Mouse (Mus musculus) CH12.LX (cell line): Measurements from ENCODE around the gene Ube2l3. TPM values are rescaled to one million over a fixed set of nuclear protein-coding genes. Genes with fewer than 3 reads are reported as not detected.

ENCODE experiments used
- DNase-seq: peaks from one replicate; pipeline ENCODE4 v3.0.0-alpha.2; 2013; ENCODE audit errors: extremely low read depth
- H3K27ac ChIP-seq: 2 replicates; pipeline ENCODE4 v1.5.1; 2012; ENCODE audit warnings: low read depth, mild to moderate bottlenecking, control low read depth, moderate library complexity; ENCODE audit not compliant: insufficient read depth
- H3K27me3 ChIP-seq: replicated peaks from 2 replicates; pipeline ENCODE3; 2012; ENCODE audit warnings: inconsistent platforms
- H3K36me3 ChIP-seq, 2 experiments: replicated peaks in 1 of 2; 2 replicates each; pipeline versions ENCODE3 to v1.6.1; 2012; ENCODE audit warnings: inconsistent platforms in 1 of 2, low read length in 1 of 2, mild to moderate bottlenecking in 1 of 2, mixed read lengths in 1 of 2, moderate library complexity in 1 of 2; ENCODE audit not compliant: control insufficient read depth in 1 of 2, insufficient read depth in 1 of 2
- H3K4me1 ChIP-seq, 2 experiments: 2 replicates each; pipeline ENCODE4 v1.6.1; 2012; ENCODE audit warnings: inconsistent platforms in 1 of 2, moderate library complexity in 1 of 2; ENCODE audit not compliant: insufficient read depth in 2 of 2, control insufficient read depth in 1 of 2
- H3K4me2 ChIP-seq: 2 replicates; pipeline ENCODE4 v1.6.1; 2012; ENCODE audit warnings: low read depth, mild to moderate bottlenecking, control low read depth; ENCODE audit not compliant: poor library complexity, insufficient read depth, severe bottlenecking
- H3K4me3 ChIP-seq, 3 experiments: fragments of 150-350 bp in 1 of 3; sonication (generic) in 1 of 3; replicated peaks in 1 of 3; 2 replicates each; pipeline versions ENCODE3 to v1.5.1; 2011 to 2012; ENCODE audit warnings: low read depth in 2 of 3, low read length in 2 of 3, mild to moderate bottlenecking in 2 of 3, moderate library complexity in 2 of 3, control low read depth in 1 of 3, improper control_type of control experiment in 1 of 3, inconsistent platforms in 1 of 3, mixed read lengths in 1 of 3; ENCODE audit not compliant: poor library complexity in 1 of 3
- H3K79me2 ChIP-seq: replicated peaks from 2 replicates; pipeline ENCODE4 v1.6.1; 2012; ENCODE audit warnings: mild to moderate bottlenecking, moderate library complexity; ENCODE audit not compliant: control insufficient read depth, poor library complexity, insufficient read depth, severe bottlenecking; ENCODE audit errors: extremely low read depth
- H3K9ac ChIP-seq: 2 replicates; pipeline ENCODE4 v1.6.1; 2012; ENCODE audit warnings: low read depth, mild to moderate bottlenecking, control low read depth, moderate library complexity; ENCODE audit not compliant: insufficient read depth
- H3K9me3 ChIP-seq: replicated peaks from 2 replicates; pipeline ENCODE3; 2012; ENCODE audit warnings: low read length, inconsistent platforms, mixed read lengths
- BHLHE40 ChIP-seq: IDR thresholded peaks from 2 replicates; pipeline ENCODE4 v1.6.1; 2011; ENCODE audit warnings: mild to moderate bottlenecking, low read depth, low read length, improper control_type of control experiment
- CHD1 ChIP-seq: IDR thresholded peaks from 2 replicates; pipeline ENCODE4 v1.6.1; 2012; ENCODE audit warnings: low read depth, low read length, improper control_type of control experiment, inconsistent platforms
- CHD2 ChIP-seq: IDR thresholded peaks from 2 replicates; pipeline ENCODE4 v1.6.1; 2011; ENCODE audit warnings: low read length, improper control_type of control experiment
- E2F4 ChIP-seq: IDR thresholded peaks from 2 replicates; pipeline ENCODE4 v1.6.1; 2011; ENCODE audit warnings: low read depth, low read length, improper control_type of control experiment; ENCODE audit not compliant: insufficient replicate concordance
- ELF1 ChIP-seq: IDR thresholded peaks from 2 replicates; pipeline ENCODE4 v1.6.1; 2014; ENCODE audit warnings: low read depth, mild to moderate bottlenecking, inconsistent platforms, low read length, improper control_type of control experiment
- EP300 ChIP-seq: IDR thresholded peaks from 2 replicates; pipeline ENCODE4 v1.6.1; 2011; ENCODE audit warnings: low read length, improper control_type of control experiment
- ETS1 ChIP-seq: conservative IDR thresholded peaks from 2 replicates; pipeline ENCODE4 v1.6.1; 2012; ENCODE audit warnings: low read depth, mild to moderate bottlenecking, inconsistent platforms, low read length, improper control_type of control experiment, moderate library complexity
- JUN ChIP-seq: IDR thresholded peaks from 2 replicates; pipeline ENCODE4 v1.6.1; 2011; ENCODE audit warnings: low read depth, mild to moderate bottlenecking, low read length, improper control_type of control experiment, moderate library complexity; ENCODE audit not compliant: insufficient read depth
- KAT2A ChIP-seq: IDR thresholded peaks from 2 replicates; pipeline ENCODE4 v1.6.1; 2012; ENCODE audit warnings: low read length, improper control_type of control experiment, inconsistent platforms; ENCODE audit not compliant: insufficient replicate concordance
- MAX ChIP-seq: IDR thresholded peaks from 2 replicates; pipeline ENCODE4 v1.6.1; 2011; ENCODE audit warnings: low read length, improper control_type of control experiment
- MAZ ChIP-seq: IDR thresholded peaks from 2 replicates; pipeline ENCODE4 v1.6.1; 2012; ENCODE audit warnings: low read depth, mild to moderate bottlenecking, inconsistent platforms, low read length, improper control_type of control experiment, moderate library complexity
- MXI1 ChIP-seq: IDR thresholded peaks from 2 replicates; pipeline ENCODE4 v1.6.1; 2011; ENCODE audit warnings: mild to moderate bottlenecking, low read depth, low read length, improper control_type of control experiment
- MYC ChIP-seq: IDR thresholded peaks from 2 replicates; pipeline ENCODE4 v1.6.1; 2011; ENCODE audit warnings: low read depth, mild to moderate bottlenecking, improper control_type of control experiment, low read length
- NELFE ChIP-seq: IDR thresholded peaks from 2 replicates; pipeline ENCODE4 v1.6.1; 2011; ENCODE audit warnings: low read depth, low read length, improper control_type of control experiment
- POLR2A ChIP-seq: IDR thresholded peaks from 2 replicates; pipeline ENCODE4 v1.6.1; 2011; ENCODE audit warnings: low read depth, mild to moderate bottlenecking, improper control_type of control experiment, low read length
- POLR2AphosphoS2 ChIP-seq: IDR thresholded peaks from 2 replicates; pipeline ENCODE4 v1.6.1; 2011; ENCODE audit warnings: low read depth, low read length, improper control_type of control experiment
- SIN3A ChIP-seq: IDR thresholded peaks from 2 replicates; pipeline ENCODE4 v1.6.1; 2012; ENCODE audit warnings: low read length, improper control_type of control experiment, inconsistent platforms
- SMC3 ChIP-seq: IDR thresholded peaks from 2 replicates; pipeline ENCODE4 v1.6.1; 2011; ENCODE audit warnings: low read depth, low read length, improper control_type of control experiment
- TBP ChIP-seq: conservative IDR thresholded peaks from 2 replicates; pipeline ENCODE4 v1.6.1; 2011; ENCODE audit warnings: low read depth, low read length, improper control_type of control experiment
- TCF12 ChIP-seq: IDR thresholded peaks from 2 replicates; pipeline ENCODE4 v1.6.1; 2014; ENCODE audit warnings: low read depth, mild to moderate bottlenecking, inconsistent platforms, low read length, improper control_type of control experiment
- UBTF ChIP-seq: IDR thresholded peaks from 2 replicates; pipeline ENCODE4 v1.6.1; 2012; ENCODE audit warnings: low read depth, mild to moderate bottlenecking, inconsistent platforms, low read length, improper control_type of control experiment, moderate library complexity
- USF1 ChIP-seq: IDR thresholded peaks from 2 replicates; pipeline ENCODE4 v1.6.1; 2014; ENCODE audit warnings: low read depth, mild to moderate bottlenecking, inconsistent platforms, low read length, improper control_type of control experiment
- USF2 ChIP-seq: conservative IDR thresholded peaks from 2 replicates; pipeline ENCODE4 v1.6.1; 2011; ENCODE audit warnings: low read depth, low read length, improper control_type of control experiment
- ZC3H11A ChIP-seq: IDR thresholded peaks from 2 replicates; pipeline ENCODE4 v1.6.1; 2012; ENCODE audit warnings: low read depth, mild to moderate bottlenecking, inconsistent platforms, low read length, improper control_type of control experiment
- ZKSCAN1 ChIP-seq: IDR thresholded peaks from 2 replicates; pipeline ENCODE4 v1.6.1; 2012; ENCODE audit warnings: low read depth, inconsistent platforms, low read length, improper control_type of control experiment, borderline replicate concordance
- ZNF384 ChIP-seq: IDR thresholded peaks from 2 replicates; pipeline ENCODE4 v1.6.1; 2012; ENCODE audit warnings: low read depth, low read length, improper control_type of control experiment, inconsistent platforms
- dilution Hi-C: fragments of 300-500 bp; cut with MboI; formaldehyde crosslinking; loops from 2 replicates; pipeline ENCODE4 v1.14.3; 2020; ENCODE audit warnings: low sequenced_read_pairs; ENCODE audit not compliant: extremely low pct_unique_long_range_greater_than_20kb, extremely low pct_ligation_motif_present
- in situ Hi-C: fragments of 300-500 bp; cut with MboI; formaldehyde crosslinking; loops from 3 replicates; pipeline ENCODE4 v1.14.3; 2019; ENCODE audit warnings: low sequenced_read_pairs, low pct_ligation_motif_present, low pct_unique_long_range_greater_than_20kb, mixed read lengths
- polyA plus RNA-seq: library from polyadenylated mRNA; unstranded; fragments of >175 nt; gene quantifications from 2 replicates; pipeline ENCODE4 v1.2.1, GENCODE M21; 2012; ENCODE audit warnings: low read depth; ENCODE audit not compliant: insufficient read length
- total RNA-seq, 2 experiments: library from RNA; depleted of rRNA; stranded (reverse); fragments of 300-350 nt in 1 of 2; fragments of >200 nt in 1 of 2; gene quantifications; 2 replicates each; pipeline ENCODE4 v1.2.3; 2012 to 2014

Gene Ube2l3
- total and polyA plus RNA-seq, 3 experiments = 156 to 386 (median 302) TPM

DNA sequence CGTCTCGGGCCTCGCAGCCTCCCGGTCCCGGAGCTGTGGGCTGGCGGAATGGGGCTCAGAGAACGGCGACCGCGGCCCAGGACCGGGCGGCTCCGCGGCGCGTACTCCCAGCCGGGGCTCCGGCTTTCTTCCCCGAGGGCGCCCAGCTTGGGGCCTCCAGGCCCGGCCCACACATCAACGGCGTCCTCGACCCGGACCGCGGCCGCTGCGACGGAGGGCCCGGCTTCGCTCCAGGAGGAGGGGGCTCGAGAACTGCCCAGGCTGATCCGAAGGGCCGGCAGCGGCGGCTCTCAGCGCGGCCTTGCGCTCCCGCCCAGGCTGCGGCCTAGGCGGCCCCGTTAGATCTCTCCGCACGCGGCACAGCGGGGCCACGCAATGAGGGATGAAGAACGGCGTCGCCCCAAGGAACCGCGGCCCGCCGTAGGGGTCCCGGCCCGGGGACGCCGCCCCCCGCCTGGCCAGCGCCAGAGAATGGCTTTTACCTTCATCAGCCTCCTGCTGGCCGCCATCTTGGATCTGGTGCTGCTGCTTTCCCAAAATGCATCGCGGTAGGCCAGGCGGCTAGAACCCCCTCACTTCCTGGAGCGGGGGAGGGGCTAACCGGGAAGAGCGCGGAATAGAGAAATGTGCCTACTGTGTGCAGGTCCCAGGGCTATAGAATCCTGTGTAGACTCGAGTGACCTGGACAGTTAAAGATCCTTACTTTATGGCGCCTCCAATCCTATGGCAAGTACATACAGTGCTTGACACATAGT lies 1.3 kb downstream of the Ube2l3 start (continued):
- peak; percentile 85; the same call in 1 of the 2 replicates for TF ChIP-seq POLR2AphosphoS2
- no peak for TF ChIP-seq USF2
- TF ChIP-seq KAT2A = peak; percentile 80; the same call in 1 of the 2 replicates
- peak; percentile 80; the same call in 1 of the 2 replicates for TF ChIP-seq E2F4
- TF ChIP-seq SMC3 = no peak
- peak; percentile 56; the same call in 1 of the 2 replicates for TF ChIP-seq UBTF
- TF ChIP-seq ETS1 = no peak
- TF ChIP-seq MAZ = peak; percentile 80; the same call in 1 of the 2 replicates
- TF ChIP-seq USF1 = no peak
- TF ChIP-seq ZKSCAN1 = peak; percentile 100
- peak; percentile 96 for TF ChIP-seq POLR2A
- no peak for TF ChIP-seq JUN
- TF ChIP-seq ZC3H11A = no peak
- TF ChIP-seq CHD1 = peak; percentile 83

DNA sequence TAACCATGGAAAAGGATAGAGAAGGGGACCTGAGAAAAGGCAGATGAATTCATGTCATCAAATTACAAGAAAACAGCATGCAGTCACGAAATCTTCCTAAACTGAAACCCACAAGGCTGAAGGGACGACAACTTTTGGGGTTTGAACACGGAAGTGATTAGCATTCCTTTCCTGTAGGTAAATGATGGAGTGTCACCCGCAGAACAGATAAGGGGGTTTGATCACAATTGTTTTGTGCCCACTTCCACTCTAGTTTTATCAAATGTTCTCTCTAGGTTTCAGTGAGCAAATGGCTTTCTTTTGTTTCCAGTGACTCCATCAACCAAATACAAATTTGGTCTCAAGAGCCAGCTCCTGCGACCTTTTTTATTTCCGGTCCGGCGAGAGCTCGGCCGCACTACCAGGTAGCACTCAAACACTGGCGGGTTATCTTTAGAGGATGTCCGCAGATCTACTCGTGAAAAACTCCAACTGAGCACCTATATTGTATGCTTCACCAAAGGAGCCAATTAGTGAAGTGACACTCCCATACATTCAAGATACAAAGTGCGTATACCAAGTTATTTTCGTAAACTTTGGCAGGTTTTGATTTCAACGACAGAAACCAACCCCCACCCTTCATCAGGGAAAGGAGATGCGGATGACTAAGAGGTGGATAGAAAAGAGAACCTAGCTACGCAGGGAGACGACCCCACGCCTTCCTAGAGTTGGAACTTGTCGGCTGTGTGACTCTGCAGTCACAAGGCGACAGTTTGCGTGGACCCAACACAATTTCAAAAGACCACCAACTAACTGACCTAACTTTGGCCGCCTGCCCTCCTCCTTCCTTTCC lies 2.1 kb downstream of the Ube2l3 start:
- H3K4me1 ChIP-seq = peaks cover 2 to 46% of the 10 kb centered on the region in 2 experiments; a peak in 3 of 4 replicates
- peak overlapping the region; percentile 84 for H3K4me2 ChIP-seq
- peaks cover under 1 to 33% of the 10 kb centered on the region in 2 experiments for H3K36me3 ChIP-seq
- peak overlapping the region; percentile 78 for H3K27ac ChIP-seq
- no peak for TF ChIP-seq BHLHE40
- no peak for TF ChIP-seq ZNF384
- peak; percentile 31; the same call in 1 of the 2 replicates for TF ChIP-seq TCF12
- TF ChIP-seq ELF1 = peak; percentile 68
- TF ChIP-seq ETS1 = no peak
- peak; percentile 86 for TF ChIP-seq SIN3A
- TF ChIP-seq POLR2A = peak; percentile 52
- TF ChIP-seq E2F4 = no peak
- TF ChIP-seq EP300 = peak; percentile 25; the same call in 1 of the 2 replicates
- TF ChIP-seq MAZ = 0 out of 2 replicates have a peak, but pooled peaks have one; percentile 13
- 0 out of 2 replicates have a peak, but pooled peaks have one; percentile 15 for TF ChIP-seq MYC
- no peak for TF ChIP-seq CHD1
- peak; percentile 15; the same call in 1 of the 2 replicates for TF ChIP-seq MXI1
- TF ChIP-seq TBP = peak; percentile 54
- no peak for TF ChIP-seq ZC3H11A
- TF ChIP-seq MAX = peak; percentile 23; the same call in 1 of the 2 replicates
- TF ChIP-seq NELFE = 0 out of 2 replicates have a peak, but pooled peaks have one; percentile 24
- TF ChIP-seq CHD2 = peak; percentile 58; the same call in 1 of the 2 replicates
- TF ChIP-seq, all 38 proteins: peak for 12
- no peaks in the 10 kb centered on the region for H3K9me3 ChIP-seq
- dilution Hi-C loops = no loop called here
- H3K27me3 ChIP-seq = no peaks in the 10 kb centered on the region
- peak overlapping the region; percentile 100 for H3K9ac ChIP-seq
- peak overlapping the region; percentile 94 to 97 (median 94) for H3K4me3 ChIP-seq
- peaks cover 58% of the 10 kb centered on the region for H3K79me2 ChIP-seq
- DNase-seq = peak; percentile 59
- in situ Hi-C loops = loop anchor here (5.0 to 10.0 kb wide), 2 partner anchors 68 to 334 kb away; partner anchors contain the start of genes Sdf2l1 and Thap7
